Comparison of ENCODE assay signal across 9 mouse cellular contexts in the genomic region with DNA sequence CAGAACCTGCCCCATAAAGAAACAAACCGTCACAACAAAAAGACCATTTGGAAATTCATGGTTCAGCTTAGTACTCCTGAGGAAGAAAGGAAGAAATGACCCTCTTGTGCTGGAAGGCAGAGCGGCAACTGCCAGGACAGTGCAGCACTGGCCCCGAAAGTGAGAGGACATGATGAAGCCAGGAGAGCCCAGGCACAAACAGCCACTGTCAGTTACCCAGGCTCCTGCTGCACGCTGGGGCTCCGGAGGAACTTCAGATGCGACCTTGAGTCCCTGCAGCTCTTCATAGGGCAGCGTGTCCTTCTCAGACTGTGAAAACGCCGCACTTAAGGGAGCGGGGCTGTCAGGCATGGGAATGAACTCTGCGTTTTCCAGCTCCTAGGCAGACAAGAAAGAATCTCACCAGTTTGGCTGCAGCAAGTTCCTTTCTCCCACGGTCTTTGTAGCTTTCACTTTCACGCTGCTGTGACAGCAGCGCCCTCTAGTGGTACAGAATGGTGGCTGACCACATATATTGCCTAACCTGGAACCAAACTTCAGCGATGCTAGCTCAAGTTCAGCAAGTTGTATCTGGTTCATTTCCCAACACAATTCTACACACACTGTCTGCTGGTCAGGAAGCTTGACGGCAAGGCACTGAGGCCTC. TPM values are rescaled to one million over a fixed set of nuclear protein-coding genes. Genes with fewer than 3 reads are reported as not detected.
DNase-seq lines count a peak whose midpoint lies in the region; ATAC-seq and TF ChIP-seq lines count a peak whose summit lies in the region.
"Had no signal": no experiment of that assay in that cellular context is flagged by ENCODE, and none has a peak within 500 bp of the region (broad histone marks: within the 10 kb centered on the region; RNA-seq: fewer than 3 reads in every experiment).

No protein-coding gene starts in this region.

- WGBS in heart, embryonic 16.5 days, result 41% methylated on average over 16 of the region's 16 CpGs
- WGBS in liver, embryonic 15.5 days (ENCODE audit: insufficient replicate concordance), result 38% methylated on average over 16 of the region's 16 CpGs
- 48% methylated on average over 16 of the region's 16 CpGs for WGBS in neural tube, embryonic 11.5 days
- 39% methylated on average over 16 of the region's 16 CpGs for WGBS in stomach, postnatal 0 days

- peak overlapping the region; percentile 9; the same call in 1 of the 2 replicates for H3K4me2 ChIP-seq in CH12.LX (ENCODE audit: insufficient read depth, low read depth, poor library complexity, severe bottlenecking)
- H3K4me2 ChIP-seq in heart, embryonic 16.5 days (ENCODE audit: low read depth, low read length), result peak overlapping the region; percentile 57
- peak overlapping the region; percentile 63 for H3K4me2 ChIP-seq in liver, embryonic 15.5 days
- no peak overlapping the region for H3K4me2 ChIP-seq in neural tube, embryonic 11.5 days (ENCODE audit: low read depth)
- peak overlapping the region; percentile 39 for H3K4me2 ChIP-seq in stomach, postnatal 0 days (replicated peaks; ENCODE audit: low read depth)
- H3K4me2 ChIP-seq: neural tube, embryonic 12.5 days had no signal

- no peak for TF ChIP-seq POLR2A in CH12.LX (IDR thresholded peaks at IDR 0.05; ENCODE audit: low read depth, low read length)

- peaks cover 77 to 97% of the 10 kb centered on the region in 2 experiments for H3K36me3 ChIP-seq in CH12.LX (replicated peaks in 1 of 2; ENCODE audit: control insufficient read depth in 1 of 2, insufficient read depth in 1 of 2, low read length in 1 of 2)
- H3K36me3 ChIP-seq in heart, embryonic 16.5 days (ENCODE audit: control insufficient read depth, insufficient read depth), result peaks cover 83% of the 10 kb centered on the region
- peaks cover 95% of the 10 kb centered on the region for H3K36me3 ChIP-seq in liver, embryonic 15.5 days (replicated peaks)
- H3K36me3 ChIP-seq in neural tube, embryonic 11.5 days (ENCODE audit: control insufficient read depth, insufficient read depth, low read length), result peaks cover 28% of the 10 kb centered on the region
- peaks cover 45% of the 10 kb centered on the region for H3K36me3 ChIP-seq in stomach, postnatal 0 days (ENCODE audit: control insufficient read depth, insufficient read depth, low read length)

- in situ Hi-C loops in CH12.LX (cut with MboI; ENCODE audit: low pct_ligation_motif_present, low pct_unique_long_range_greater_than_20kb, low sequenced_read_pairs), result no loop called here

- dilution Hi-C loops in CH12.LX (cut with MboI; ENCODE audit: extremely low pct_ligation_motif_present, extremely low pct_unique_long_range_greater_than_20kb, low sequenced_read_pairs), result no loop called here

- DNase-seq in CH12.LX (ENCODE audit: extremely low read depth), result peak; percentile 85
- peak; percentile 85 for DNase-seq in fibroblast of lung, adult 2 months (ENCODE audit: low read depth)
- DNase-seq in kidney, postnatal 4 days, result peak; percentile 89 to 92
- DNase-seq in neural tube, embryonic 11.5 days (ENCODE audit: low spot score), result peak; percentile 84
- peak; percentile 84 for DNase-seq in stomach, postnatal 0 days (ENCODE audit: low spot score)

- no peak overlapping the region for H3K9ac ChIP-seq in CH12.LX (ENCODE audit: insufficient read depth, low read depth)
- peak overlapping the region; percentile 61; the same call in 1 of the 2 replicates for H3K9ac ChIP-seq in heart, embryonic 16.5 days (ENCODE audit: low read length)
- peak overlapping the region; percentile 27; the same call in 1 of the 2 replicates for H3K9ac ChIP-seq in liver, embryonic 15.5 days
- no peak overlapping the region for H3K9ac ChIP-seq in neural tube, embryonic 11.5 days (ENCODE audit: low read length)
- H3K9ac ChIP-seq in stomach, postnatal 0 days (ENCODE audit: low read length), result no peak overlapping the region
- H3K9ac ChIP-seq: neural tube, embryonic 12.5 days had no signal

- H3K79me2 ChIP-seq in CH12.LX (replicated peaks; ENCODE audit: control insufficient read depth, extremely low read depth, insufficient read depth, poor library complexity, severe bottlenecking), result no peaks in the 10 kb centered on the region

- peak overlapping the region in 1 of 3 experiments; percentile 11 for H3K4me3 ChIP-seq in CH12.LX (replicated peaks in 1 of 3; ENCODE audit: low read depth in 2 of 3, low read length in 2 of 3, poor library complexity in 1 of 3)
- 0 out of 2 replicates have a peak overlapping the region, but pooled peaks have one; percentile 19 for H3K4me3 ChIP-seq in brown adipose tissue, adult 24 weeks (ENCODE audit: insufficient read depth, low read depth, low read length)
- peak overlapping the region; percentile 35; the same call in 1 of the 2 replicates for H3K4me3 ChIP-seq in heart, embryonic 16.5 days (ENCODE audit: low read length)
- H3K4me3 ChIP-seq in liver, embryonic 15.5 days (replicated peaks), result peak overlapping the region; percentile 39
- no peak overlapping the region for H3K4me3 ChIP-seq in neural tube, embryonic 11.5 days (ENCODE audit: low read depth, low read length)
- H3K4me3 ChIP-seq in stomach, postnatal 0 days (ENCODE audit: low read depth, low read length), result peak overlapping the region; percentile 17; the same call in 1 of the 2 replicates
- H3K4me3 ChIP-seq: neural tube, embryonic 12.5 days had no signal

- peak; percentile 95 to 96 for TF ChIP-seq CTCF in CH12.LX (conservative IDR thresholded peaks at IDR 0.05 in 1 of 2, IDR thresholded peaks at IDR 0.05 in 1 of 2; ENCODE audit: low read depth in 2 of 2, low read length in 2 of 2)
- TF ChIP-seq CTCF in stomach, postnatal 0 days (IDR thresholded peaks at IDR 0.05; ENCODE audit: low read depth), result peak; percentile 100

- TF ChIP-seq RAD21 in CH12.LX (IDR thresholded peaks at IDR 0.05; ENCODE audit: low read depth, low read length), result peak; percentile 97

- no peaks in the 10 kb centered on the region for H3K9me3 ChIP-seq in CH12.LX (replicated peaks; ENCODE audit: low read length)
- no peaks in the 10 kb centered on the region for H3K9me3 ChIP-seq in heart, embryonic 16.5 days (replicated peaks; ENCODE audit: control insufficient read depth, low read length)
- H3K9me3 ChIP-seq in liver, embryonic 15.5 days (replicated peaks), result no peaks in the 10 kb centered on the region
- H3K9me3 ChIP-seq in neural tube, embryonic 11.5 days (ENCODE audit: control insufficient read depth, low read length), result no peaks in the 10 kb centered on the region
- H3K9me3 ChIP-seq in stomach, postnatal 0 days (ENCODE audit: control insufficient read depth, low read length), result no peaks in the 10 kb centered on the region
- H3K9me3 ChIP-seq: neural tube, embryonic 12.5 days had no signal

- peak; percentile 74 for ATAC-seq in heart, embryonic 16.5 days (replicated peaks; ENCODE audit: extremely low read depth, insufficient read depth, low FRiP score)
- peak; percentile 54; the same call in 1 of the 2 replicates for ATAC-seq in liver, embryonic 15.5 days (ENCODE audit: insufficient read depth)
- ATAC-seq in neural tube, embryonic 11.5 days (ENCODE audit: insufficient read depth, low FRiP score, low TSS enrichment), result no peak
- peak; percentile 72 for ATAC-seq in stomach, postnatal 0 days (ENCODE audit: low FRiP score, low TSS enrichment)

- H3K27ac ChIP-seq in CH12.LX (ENCODE audit: insufficient read depth, low read depth), result 0 out of 2 replicates have a peak overlapping the region, but pooled peaks have one; percentile 4
- H3K27ac ChIP-seq in brown adipose tissue, adult 24 weeks (replicated peaks; ENCODE audit: low read depth, low read length), result no peak overlapping the region
- H3K27ac ChIP-seq in heart, embryonic 16.5 days (ENCODE audit: low read length), result peak overlapping the region; percentile 69
- H3K27ac ChIP-seq in liver, embryonic 15.5 days (replicated peaks), result no peak overlapping the region; the same call in 1 of the 2 replicates
- no peak overlapping the region for H3K27ac ChIP-seq in neural tube, embryonic 11.5 days (ENCODE audit: low read depth, low read length)
- peak overlapping the region; percentile 63 for H3K27ac ChIP-seq in stomach, postnatal 0 days (replicated peaks)
- H3K27ac ChIP-seq: neural tube, embryonic 12.5 days had no signal

- TF ChIP-seq EP300 in CH12.LX (IDR thresholded peaks at IDR 0.05; ENCODE audit: low read length), result no peak
- TF ChIP-seq EP300 in stomach, postnatal 0 days (optimal IDR thresholded peaks at IDR 0.05), result no peak

- H3K27me3 ChIP-seq in CH12.LX (replicated peaks), result no peaks in the 10 kb centered on the region
- no peaks in the 10 kb centered on the region for H3K27me3 ChIP-seq in heart, embryonic 16.5 days (ENCODE audit: control insufficient read depth, insufficient read depth, low read length)
- no peaks in the 10 kb centered on the region for H3K27me3 ChIP-seq in liver, embryonic 15.5 days
- H3K27me3 ChIP-seq in neural tube, embryonic 11.5 days (ENCODE audit: control insufficient read depth, insufficient read depth, low read length), result no peaks in the 10 kb centered on the region
- H3K27me3 ChIP-seq in stomach, postnatal 0 days (ENCODE audit: control insufficient read depth, insufficient read depth, low read length), result no peaks in the 10 kb centered on the region
- H3K27me3 ChIP-seq: neural tube, embryonic 12.5 days had no signal

- peaks cover 11 to 25% of the 10 kb centered on the region in 2 experiments for H3K4me1 ChIP-seq in CH12.LX (ENCODE audit: control insufficient read depth in 1 of 2, insufficient read depth in 2 of 2)
- no peaks in the 10 kb centered on the region; the same call in 1 of the 2 replicates for H3K4me1 ChIP-seq in brown adipose tissue, adult 24 weeks (ENCODE audit: control insufficient read depth, insufficient read depth, insufficient read length, low read length)
- peaks cover 6% of the 10 kb centered on the region for H3K4me1 ChIP-seq in heart, embryonic 16.5 days (ENCODE audit: control insufficient read depth, insufficient read depth, low read length)
- H3K4me1 ChIP-seq in liver, embryonic 15.5 days (replicated peaks), result peaks cover 9% of the 10 kb centered on the region
- H3K4me1 ChIP-seq in neural tube, embryonic 11.5 days (ENCODE audit: control insufficient read depth, insufficient read depth, low read length), result peaks cover 3% of the 10 kb centered on the region
- no peaks in the 10 kb centered on the region for H3K4me1 ChIP-seq in stomach, postnatal 0 days (replicated peaks; ENCODE audit: control insufficient read depth, insufficient read depth)
- H3K4me1 ChIP-seq: neural tube, embryonic 12.5 days had no signal

RNA-seq across cellular contexts. Expression of gene Zc2hc1c, which starts 17.0 kb away (rescaled TPM):
- total RNA-seq in CH12.LX (2012; rRNA removed) (0.08 and 0.13 TPM in 2 replicates), CH12.LX (2014; rRNA removed) (not detected in 2 replicates)
- polyA plus RNA-seq in CH12.LX (2012; ENCODE audit: insufficient read length, low read depth), result 0.13 and 0.19 TPM in 2 replicates
- polyA plus RNA-seq in brown adipose tissue, adult 24 weeks (2012; ENCODE audit: insufficient read depth, insufficient read length, missing spikeins), result not detected in 2 replicates
- polyA plus RNA-seq in heart, embryonic 16.5 days (2015; fragmentation: Nextera tagmentation; extraction: Ambion mirVana), result 2.1 and 2.2 TPM in 2 replicates
- polyA plus RNA-seq in liver, embryonic 15.5 days (2015; fragmentation: Nextera tagmentation; extraction: Ambion mirVana), result 0.08 and 0.12 TPM in 2 replicates
- polyA plus RNA-seq in neural tube, embryonic 11.5 days (2014; fragmentation: Nextera tagmentation; extraction: Ambion mirVana), result 0.64 and 0.98 TPM in 2 replicates
- 0.76 and 0.93 TPM in 2 replicates for polyA plus RNA-seq in stomach, postnatal 0 days (2015; fragmentation: Nextera tagmentation; extraction: Ambion mirVana)

RNA-seq across cellular contexts. Expression of gene Acyp1, which starts 17.1 kb away (rescaled TPM):
- total RNA-seq in CH12.LX (2012; rRNA removed), result 22.7 and 27.5 TPM in 2 replicates
- total RNA-seq in CH12.LX (2014; rRNA removed), result 34.0 and 37.2 TPM in 2 replicates
- 10.7 and 15.3 TPM in 2 replicates for polyA plus RNA-seq in CH12.LX (2012; ENCODE audit: insufficient read length, low read depth)
- polyA plus RNA-seq in brown adipose tissue, adult 24 weeks (2012; ENCODE audit: insufficient read depth, insufficient read length, missing spikeins), result 60.1 and 79.2 TPM in 2 replicates
- 63.2 and 71.1 TPM in 2 replicates for polyA plus RNA-seq in heart, embryonic 16.5 days (2015; fragmentation: Nextera tagmentation; extraction: Ambion mirVana)
- polyA plus RNA-seq in liver, embryonic 15.5 days (2015; fragmentation: Nextera tagmentation; extraction: Ambion mirVana), result 36.6 and 50.7 TPM in 2 replicates
- 57.1 and 61.6 TPM in 2 replicates for polyA plus RNA-seq in neural tube, embryonic 11.5 days (2014; fragmentation: Nextera tagmentation; extraction: Ambion mirVana)
- polyA plus RNA-seq in stomach, postnatal 0 days (2015; fragmentation: Nextera tagmentation; extraction: Ambion mirVana), result 33.6 and 35.9 TPM in 2 replicates

RNA-seq across cellular contexts. Expression of gene Nek9, which starts 33.8 kb away (rescaled TPM):
- total RNA-seq in CH12.LX (2012; rRNA removed) (23.5 and 27.4 TPM in 2 replicates), CH12.LX (2014; rRNA removed) (12.7 and 15.6 TPM in 2 replicates)
- 30.9 and 32.0 TPM in 2 replicates for polyA plus RNA-seq in CH12.LX (2012; ENCODE audit: insufficient read length, low read depth)
- 29.5 and 38.8 TPM in 2 replicates for polyA plus RNA-seq in brown adipose tissue, adult 24 weeks (2012; ENCODE audit: insufficient read depth, insufficient read length, missing spikeins)
- polyA plus RNA-seq in heart, embryonic 16.5 days (2015; fragmentation: Nextera tagmentation; extraction: Ambion mirVana), result 19.0 and 20.6 TPM in 2 replicates
- polyA plus RNA-seq in liver, embryonic 15.5 days (2015; fragmentation: Nextera tagmentation; extraction: Ambion mirVana), result 5.7 and 6.1 TPM in 2 replicates
- polyA plus RNA-seq in neural tube, embryonic 11.5 days (2014; fragmentation: Nextera tagmentation; extraction: Ambion mirVana), result 13.7 and 15.3 TPM in 2 replicates
- 7.2 and 8.1 TPM in 2 replicates for polyA plus RNA-seq in stomach, postnatal 0 days (2015; fragmentation: Nextera tagmentation; extraction: Ambion mirVana)

RNA-seq across cellular contexts. Expression of gene Mlh3, which starts 35.0 kb away (rescaled TPM):
- 6.1 and 7.8 TPM in 2 replicates for total RNA-seq in CH12.LX (2012; rRNA removed)
- total RNA-seq in CH12.LX (2014; rRNA removed), result 8.2 and 9.8 TPM in 2 replicates
- polyA plus RNA-seq in CH12.LX (2012; ENCODE audit: insufficient read length, low read depth), result 6.7 and 8.3 TPM in 2 replicates
- 6.5 and 8.5 TPM in 2 replicates for polyA plus RNA-seq in brown adipose tissue, adult 24 weeks (2012; ENCODE audit: insufficient read depth, insufficient read length, missing spikeins)
- polyA plus RNA-seq in heart, embryonic 16.5 days (2015; fragmentation: Nextera tagmentation; extraction: Ambion mirVana), result 6.4 and 7.4 TPM in 2 replicates
- 2.1 and 2.4 TPM in 2 replicates for polyA plus RNA-seq in liver, embryonic 15.5 days (2015; fragmentation: Nextera tagmentation; extraction: Ambion mirVana)
- 9.5 and 11.1 TPM in 2 replicates for polyA plus RNA-seq in neural tube, embryonic 11.5 days (2014; fragmentation: Nextera tagmentation; extraction: Ambion mirVana)
- 3.0 and 3.2 TPM in 2 replicates for polyA plus RNA-seq in stomach, postnatal 0 days (2015; fragmentation: Nextera tagmentation; extraction: Ambion mirVana)

Comparison
In these comparisons a context has a peak if more than half of its experiments do, and no peak if none do; other contexts are left out.
1. H3K27ac ChIP-seq: peak in CH12.LX (single experiment), heart, embryonic 16.5 days (single experiment) and stomach, postnatal 0 days (single experiment); none in brown adipose tissue, adult 24 weeks (single experiment), liver, embryonic 15.5 days (single experiment) and neural tube, embryonic 11.5 days (single experiment).
2. H3K9ac ChIP-seq: peak in heart, embryonic 16.5 days (single experiment) and liver, embryonic 15.5 days (single experiment); none in CH12.LX (single experiment), neural tube, embryonic 11.5 days (single experiment) and stomach, postnatal 0 days (single experiment).
3. Peak in every context shown above with its lines, with median percentiles within 50 percentile points of each other: DNase-seq.